Mouse (Mus musculus): Measurements from ENCODE around the gene Ift22.
"Not testable (repeated sequence)": the region's sequence is repeated elsewhere in the genome, so short reads cannot be mapped to it uniquely, and the experiment has no call there.

Ift22 gene

DNA sequence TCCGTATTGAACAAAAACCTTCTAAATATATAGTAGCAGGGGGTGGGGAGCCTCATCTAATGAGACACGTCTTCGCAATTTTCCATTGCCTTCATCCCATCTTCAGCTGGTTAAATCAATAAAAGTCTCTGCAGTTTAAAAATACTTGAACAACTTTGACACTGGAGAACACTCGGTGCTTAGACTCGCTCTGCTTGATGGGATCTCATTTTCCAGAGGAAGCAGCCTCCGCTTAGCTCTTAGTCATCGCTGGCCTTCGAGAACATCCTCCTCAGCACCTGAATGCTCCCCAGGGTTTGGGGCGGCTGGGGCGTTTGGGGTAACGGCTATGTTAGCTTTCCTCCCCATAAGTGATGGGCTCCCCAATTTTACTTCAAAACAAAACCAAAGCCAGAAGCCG lies 37.1 kb downstream of the Ift22 start:
- DNase-seq (ENCODE audit: low read depth, low spot score): no peak

DNA sequence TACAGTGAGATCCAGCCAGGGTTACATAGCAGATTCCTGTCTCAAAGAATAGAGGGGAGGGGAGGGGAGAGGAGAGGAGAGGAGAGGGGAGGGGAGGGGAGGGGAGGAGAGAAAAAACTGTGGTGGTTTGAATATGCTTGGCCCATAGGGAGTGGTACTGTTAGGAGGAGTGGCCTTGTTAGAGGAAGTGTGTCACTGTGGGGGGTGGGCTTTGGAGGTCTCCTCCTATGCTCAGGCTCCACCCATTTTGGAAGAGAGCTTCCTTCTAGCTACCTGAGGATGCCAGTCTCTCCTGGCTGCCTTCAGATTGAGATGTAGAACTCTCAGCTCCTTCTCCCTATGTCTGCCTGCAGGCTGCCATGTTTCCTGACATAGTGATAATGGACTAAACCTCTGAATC lies 39.9 kb downstream of the Ift22 start:
- DNase-seq (ENCODE audit: low read depth, low spot score): no peak

DNA sequence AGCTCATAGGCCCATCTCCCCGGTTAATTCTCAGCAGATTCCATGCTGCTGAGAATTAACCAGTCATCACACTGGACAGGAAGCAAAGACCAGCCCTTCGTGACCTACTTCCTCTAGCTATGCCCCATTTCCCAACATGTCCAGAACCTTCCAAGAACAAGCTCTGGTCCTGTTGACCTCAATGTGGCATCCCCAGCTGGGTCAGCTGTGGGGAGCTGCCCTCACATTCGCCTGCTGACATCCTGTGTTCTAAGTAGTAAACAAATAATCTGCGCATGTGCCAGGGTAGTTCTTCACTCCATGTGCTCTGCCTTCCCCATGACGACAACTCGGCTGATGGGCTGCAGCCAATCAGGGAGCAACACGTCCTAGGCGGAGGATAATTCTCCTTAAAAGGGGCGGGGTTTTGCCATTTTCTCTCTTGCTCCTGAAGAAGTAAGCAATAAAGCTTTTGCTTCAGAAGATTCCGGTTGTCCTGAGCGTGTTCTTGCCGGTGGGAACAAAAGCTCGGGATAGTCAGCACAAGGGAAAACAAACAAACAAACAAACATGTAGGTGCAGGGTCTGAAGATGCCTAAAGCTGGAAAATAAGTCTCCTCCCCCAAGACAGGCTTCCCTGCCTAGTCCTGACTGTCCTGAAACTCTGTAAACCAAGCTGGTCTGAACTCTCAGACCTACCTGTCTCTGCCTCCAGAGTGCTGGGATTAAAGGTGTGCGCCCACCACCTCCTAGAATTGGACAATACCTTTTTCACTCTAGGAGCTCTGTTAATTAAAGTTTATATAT lies 41.8 kb downstream of the Ift22 start:
- DNase-seq (ENCODE audit: low read depth, low spot score): not testable (repeated sequence)

DNA sequence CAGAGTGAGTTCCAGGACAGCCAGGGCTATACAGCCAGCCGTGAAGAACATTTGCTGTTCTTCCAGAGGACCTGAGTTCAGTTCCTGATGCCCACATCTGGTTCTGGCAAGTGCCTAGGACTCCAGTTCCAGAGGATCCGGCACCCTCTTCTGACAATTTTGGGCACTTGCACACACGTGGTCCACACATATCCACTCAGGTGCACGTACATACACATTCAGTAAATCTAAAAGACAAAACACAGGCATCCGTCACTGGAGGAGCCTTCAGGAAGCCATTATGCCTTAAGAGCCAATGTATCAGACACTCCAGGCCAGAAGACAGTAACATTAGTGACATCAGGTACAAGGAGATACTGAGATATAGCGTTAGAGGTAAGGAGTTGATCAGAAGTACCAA lies 42.6 kb downstream of the Ift22 start:
- no peak for DNase-seq (ENCODE audit: low read depth, low spot score)

DNA sequence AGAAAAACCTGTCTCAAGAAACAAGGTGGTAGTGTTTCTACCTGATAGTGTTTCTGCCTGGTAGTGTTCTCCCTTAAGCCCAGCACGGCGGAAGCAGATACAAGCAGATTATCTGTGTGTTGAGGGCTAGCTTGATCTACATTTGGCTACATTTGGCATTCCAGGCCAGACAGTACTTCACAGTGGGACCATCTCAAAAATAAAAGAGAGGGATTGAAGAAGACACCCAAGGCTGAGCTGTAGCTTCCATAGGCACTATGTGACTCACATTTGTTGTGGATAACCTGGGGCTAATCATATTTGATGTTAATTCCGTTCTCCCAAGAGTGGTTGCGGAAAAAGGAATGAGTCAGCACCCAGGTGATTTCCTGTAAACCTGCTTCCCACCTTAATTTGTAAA lies 44.2 kb downstream of the Ift22 start:
- DNase-seq (ENCODE audit: low read depth, low spot score): no peak

DNA sequence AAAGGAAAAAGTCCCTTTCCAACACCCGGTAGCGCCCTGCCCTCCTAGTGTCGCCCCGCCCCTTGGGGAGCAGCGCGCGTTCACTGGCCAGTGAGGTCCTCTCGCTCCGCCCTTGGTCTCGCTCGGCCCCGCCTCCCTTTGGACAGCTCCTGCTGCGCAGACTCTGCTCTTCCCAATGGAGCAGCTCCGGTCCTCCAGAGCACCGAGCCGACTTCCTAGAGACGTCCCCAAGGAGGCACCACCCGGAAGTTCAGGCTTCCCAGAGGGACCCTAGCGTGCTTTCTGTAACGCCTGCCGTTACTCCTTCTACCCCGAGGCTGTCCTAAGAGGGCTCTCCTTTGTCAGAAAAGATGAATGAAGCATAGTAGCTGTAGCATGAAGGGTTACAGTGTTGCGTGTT lies 45.1 kb downstream of the Ift22 start, which contains the start of gene Fis1:
TSS of gene Fis1 (plus strand) at position 261 of the 400 bp plus-strand sequence.
- peak; percentile 95 for DNase-seq (ENCODE audit: low read depth, low spot score)

DNA sequence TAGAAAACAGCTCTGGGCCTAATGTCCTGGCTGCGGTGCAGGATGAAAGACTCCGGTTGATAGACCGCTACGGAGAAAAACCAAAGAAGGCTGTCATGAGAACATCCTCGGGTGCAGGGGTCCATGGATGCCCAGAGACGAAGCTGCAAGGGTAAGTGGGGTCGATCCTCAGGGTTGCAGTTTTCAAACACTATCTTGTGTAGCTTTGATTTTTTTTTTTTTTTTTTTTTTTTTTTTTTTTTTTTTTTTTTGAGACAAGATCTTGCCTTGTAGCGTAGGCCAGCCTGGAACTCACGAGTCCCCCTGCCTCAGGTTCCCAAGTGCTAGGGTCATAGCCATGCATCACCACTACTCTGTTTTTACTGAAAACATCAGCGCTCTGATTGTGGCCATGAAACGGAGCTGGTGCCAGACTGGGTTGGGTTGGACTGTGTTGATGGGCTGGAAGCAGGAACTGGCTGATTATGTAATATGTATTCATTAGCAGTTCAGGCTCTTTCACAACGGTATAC lies 45.5 kb downstream of the Ift22 start:
- DNase-seq (ENCODE audit: low read depth, low spot score): no peak

DNA sequence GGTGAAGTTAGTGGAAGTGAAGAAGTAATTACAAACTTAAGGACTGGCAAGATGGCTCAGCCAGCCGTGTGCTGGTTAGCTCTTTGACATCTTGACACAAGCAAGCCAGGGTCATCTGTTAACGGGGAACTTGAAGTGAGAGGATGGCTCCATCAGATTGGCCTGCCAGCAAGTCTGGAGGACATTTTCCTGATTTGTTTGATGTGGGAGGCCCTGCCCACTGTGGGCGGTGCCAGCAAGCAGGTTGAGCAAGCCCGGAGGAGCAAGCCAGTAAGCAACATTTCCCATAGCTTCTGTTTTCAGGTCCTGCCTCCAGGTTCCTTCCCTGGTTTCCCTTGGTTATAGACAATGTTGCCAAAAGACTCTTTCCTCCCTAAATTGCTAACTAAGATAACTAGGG lies 47.7 kb downstream of the Ift22 start:
- no peak for DNase-seq (ENCODE audit: low read depth, low spot score)

DNA sequence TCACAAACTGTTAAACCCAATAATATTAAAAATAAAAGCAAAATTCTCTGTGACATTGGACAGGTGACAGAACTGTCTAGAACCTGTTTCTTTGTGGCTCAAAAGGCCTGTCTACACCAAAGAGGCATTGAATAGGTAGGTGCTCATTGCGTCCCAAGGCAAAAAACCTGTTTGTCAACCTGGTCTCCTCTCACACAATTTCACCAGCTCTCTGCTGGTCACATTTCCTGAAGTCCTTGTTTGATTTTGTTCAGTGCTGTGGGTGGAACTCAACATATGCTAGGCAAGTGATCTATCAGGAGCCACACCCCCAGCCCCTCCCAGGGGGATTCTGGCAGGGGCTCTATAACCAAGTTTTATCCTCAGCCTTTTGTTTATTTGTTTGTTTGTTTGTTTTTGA lies 49.3 kb downstream of the Ift22 start:
- no peak for DNase-seq (ENCODE audit: low read depth, low spot score)

DNA sequence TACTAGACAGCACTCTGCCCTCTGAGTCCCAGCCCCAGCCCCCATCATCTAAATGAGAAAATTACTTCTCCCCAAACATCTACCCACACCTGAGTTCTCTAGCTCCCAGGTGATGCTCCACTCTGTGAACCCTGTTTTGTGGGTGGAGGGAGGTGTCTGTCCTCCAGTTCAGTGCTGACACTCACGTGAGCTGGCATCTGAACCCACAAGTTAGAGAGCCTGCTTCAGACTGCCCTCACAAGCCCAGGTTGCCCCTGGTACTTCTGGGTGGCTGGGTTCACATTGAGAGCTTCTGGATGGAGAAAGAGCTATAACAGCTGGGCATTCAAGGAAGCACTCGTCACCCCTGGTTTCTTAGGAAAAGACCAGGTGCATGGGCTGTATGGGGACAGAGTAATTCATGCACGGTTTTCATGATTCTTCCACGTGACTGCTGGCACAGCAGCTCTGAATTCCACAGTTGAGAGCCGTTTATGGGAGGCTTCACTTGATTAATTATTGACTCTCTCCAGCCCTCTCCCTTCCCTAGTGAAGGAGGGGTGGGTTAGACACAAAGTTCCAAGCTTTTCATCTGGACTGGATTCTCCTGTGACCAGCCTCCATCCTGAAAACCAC lies 51.1 kb downstream of the Ift22 start:
- DNase-seq (ENCODE audit: low read depth, low spot score): no peak

DNA sequence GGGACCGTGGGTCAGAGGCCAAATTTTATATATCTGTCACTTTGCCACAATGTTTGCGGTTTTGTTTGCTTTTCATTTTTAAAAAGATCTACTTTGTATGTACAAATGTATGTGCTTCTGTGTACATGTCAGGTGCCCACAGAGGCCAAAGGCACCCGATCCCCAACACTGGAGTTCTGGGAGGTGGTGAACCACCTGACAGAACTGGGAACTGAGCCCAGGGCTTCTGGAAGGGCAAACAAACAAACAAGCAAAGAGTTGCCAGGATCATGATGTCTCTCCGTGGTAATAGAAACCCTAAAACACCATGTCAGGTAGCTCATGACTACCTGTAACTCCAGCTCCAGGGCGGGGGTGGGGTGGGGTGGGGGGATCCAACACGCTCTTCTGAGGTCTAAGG lies 52.1 kb downstream of the Ift22 start:
- DNase-seq (ENCODE audit: low read depth, low spot score): no peak

DNA sequence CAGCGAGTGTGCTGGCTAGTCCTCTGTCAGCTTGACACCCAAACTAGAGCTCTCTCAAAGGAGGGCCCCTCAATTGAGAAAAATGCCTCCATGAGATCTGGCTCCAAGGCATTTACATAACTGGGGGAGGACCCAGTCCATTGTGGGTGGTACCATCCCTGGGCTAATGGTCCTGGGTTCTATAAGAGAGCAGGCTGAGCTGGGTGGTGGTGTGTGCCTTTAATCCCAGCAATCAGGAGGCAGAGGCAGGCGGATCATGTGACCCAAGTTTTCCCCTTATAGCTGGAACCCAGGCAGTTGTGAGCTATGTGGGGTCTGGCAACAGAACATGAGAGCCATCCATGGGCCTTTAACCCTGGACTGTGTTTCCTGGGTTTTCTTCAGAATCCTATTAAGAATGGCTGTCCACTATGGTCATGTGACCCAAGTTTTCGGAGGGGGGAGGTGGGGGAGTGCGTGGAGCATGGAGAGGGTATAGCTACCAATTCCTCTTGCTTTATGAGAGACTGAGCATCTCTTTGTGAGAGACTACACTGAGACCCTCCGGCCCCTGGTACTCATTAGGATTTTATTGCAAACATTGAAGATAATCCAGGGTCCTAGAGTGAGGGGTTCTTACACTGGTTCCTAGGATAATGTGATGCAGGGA lies 53.5 kb downstream of the Ift22 start:
- no peak for DNase-seq (ENCODE audit: low read depth, low spot score)

DNA sequence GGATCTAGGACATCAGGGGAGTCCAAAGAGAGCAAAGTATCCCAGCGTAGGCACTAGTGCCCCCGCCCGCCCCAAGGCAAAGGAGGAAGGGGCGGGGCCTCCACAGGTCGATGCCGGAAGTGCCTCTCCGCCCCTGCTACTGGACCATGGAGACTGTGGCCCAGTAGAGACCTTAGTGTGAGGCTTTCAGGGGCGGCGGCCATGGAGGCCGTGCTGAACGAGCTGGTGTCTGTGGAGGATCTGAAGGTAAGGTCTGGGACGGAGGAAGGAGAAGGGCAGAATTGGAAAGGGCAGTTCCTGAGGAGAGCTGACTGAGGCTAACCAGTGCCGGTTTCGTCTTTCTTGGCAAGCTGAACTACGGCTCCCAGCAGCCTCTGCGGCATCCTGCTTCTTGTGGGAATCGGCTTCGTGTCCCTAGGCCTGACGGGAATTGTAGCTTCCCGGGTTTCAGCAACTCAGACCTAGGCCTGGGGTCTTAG lies 54.1 kb downstream of the Ift22 start:
- peak; percentile 92 for DNase-seq (ENCODE audit: low read depth, low spot score)

DNA sequence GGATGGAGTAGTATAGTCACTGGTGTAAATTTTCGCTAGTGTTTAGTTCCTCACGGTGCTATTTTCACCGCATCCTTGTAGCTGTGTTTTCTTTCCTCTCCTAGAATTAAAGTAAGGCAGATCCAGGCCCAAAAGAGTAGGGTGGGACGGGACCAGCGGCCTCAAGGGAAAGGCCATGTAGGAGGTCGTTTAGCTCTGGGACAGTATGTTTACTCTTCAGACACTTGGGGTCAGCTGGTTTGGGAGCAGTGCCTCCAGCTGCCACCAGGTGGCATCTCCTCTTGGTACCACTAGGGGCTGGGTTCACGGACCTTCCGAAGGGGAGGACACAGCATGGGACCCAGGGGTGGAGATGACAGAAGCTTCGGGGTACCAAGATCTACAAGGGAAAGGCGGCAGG lies 54.6 kb downstream of the Ift22 start:
- no peak for DNase-seq (ENCODE audit: low read depth, low spot score)

DNA sequence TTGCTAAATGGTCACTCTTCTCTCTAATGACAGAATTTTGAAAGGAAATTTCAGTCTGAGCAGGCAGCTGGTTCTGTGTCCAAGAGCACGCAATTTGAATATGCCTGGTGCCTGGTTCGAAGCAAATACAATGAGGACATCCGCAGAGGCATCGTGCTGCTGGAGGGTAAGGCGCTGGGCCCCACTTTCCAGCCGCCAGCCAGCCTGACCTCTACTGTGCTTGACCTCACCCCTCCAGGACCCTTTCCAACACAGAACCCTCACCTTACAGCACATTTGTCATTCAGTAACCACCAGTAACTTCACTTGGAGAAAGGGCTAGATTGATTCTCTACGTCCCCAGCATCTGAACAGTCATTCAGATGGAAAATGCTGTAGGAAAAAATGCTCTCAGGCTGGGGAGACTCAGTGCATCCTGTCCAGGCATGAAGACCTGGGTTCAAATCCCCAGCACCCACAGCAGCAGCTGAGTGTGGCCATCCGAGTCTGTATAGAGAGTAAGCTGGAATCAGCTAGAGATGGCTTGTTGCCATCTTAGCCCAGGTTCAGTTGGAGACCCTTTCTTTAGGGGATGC lies 55.1 kb downstream of the Ift22 start:
- no peak for DNase-seq (ENCODE audit: low read depth, low spot score)

All from brain, embryonic 18.5 days (tissue).